Mouse (Mus musculus) small intestine, adult 2 months (tissue): ENCODE measurements at regions not wholly inside any gene's neighbourhood (a gene's known extent, or its start where the extent isn't known, plus 50 kb on each side); places are given as distances from the start of the nearest gene placed in this dataset.

Source experiments
- CTCF ChIP-seq: fragments of 200-500 bp; IDR thresholded peaks from 2 replicates; pipeline ENCODE4 v1.5.1; 2012; ENCODE audit warnings: low read depth, mild to moderate bottlenecking, control low read depth, inconsistent platforms, low read length, moderate library complexity, mixed read lengths; ENCODE audit not compliant: insufficient replicate concordance, insufficient read length; ENCODE audit errors: extremely low read depth
- POLR2A ChIP-seq: fragments of 200-500 bp; IDR thresholded peaks from 2 replicates; pipeline ENCODE4 v1.6.1; 2012; ENCODE audit warnings: low read depth, mild to moderate bottlenecking, control low read depth, inconsistent platforms, low read length, moderate library complexity

GRCm38 (mm10) chr4:106005936-106006335, 216.3 kb downstream of the Gm12728 start:
- TF ChIP-seq CTCF (no peak), POLR2A (no peak)
